Mouse (Mus musculus): ENCODE results near the gene Safb2.

DNA sequence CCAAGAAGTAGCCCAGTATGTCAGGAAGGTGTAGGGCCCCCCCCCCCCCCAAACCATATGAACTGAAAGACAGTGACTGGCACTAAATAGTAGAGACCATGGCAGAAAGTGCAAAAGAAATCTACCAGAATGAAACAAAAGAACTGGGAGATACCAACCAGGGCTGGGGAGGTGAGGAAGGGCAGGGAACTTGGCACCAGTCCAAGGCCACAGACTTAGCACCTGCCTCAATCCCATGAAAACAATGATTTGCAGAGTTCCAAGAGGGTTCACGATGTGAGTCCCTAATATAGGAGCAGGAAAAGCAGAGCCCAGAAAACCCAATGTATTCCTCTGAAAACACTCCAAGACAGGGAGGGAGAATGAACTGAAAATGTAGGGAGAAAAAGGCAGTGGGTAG is 12.2 kb downstream of the Safb2 start:
- TF ChIP-seq CTCF (conservative IDR thresholded peaks at IDR 0.05; ENCODE audit: low read length): no peak
- no peak for TF ChIP-seq POU5F1 (IDR thresholded peaks at IDR 0.05; ENCODE audit: borderline replicate concordance, low read length)
